Mouse (Mus musculus) lung, postnatal 0 days (tissue): ENCODE data around the gene Gm11444. TPM values are rescaled to one million over a fixed set of nuclear protein-coding genes. Genes with fewer than 3 reads are reported as not detected.
A peak's percentile ranks its signal among the peaks of the same experiment; 100 is the strongest.

Experiments used
- ATAC-seq: fragments of 200-750 bp; cut with Nextera tagmentation; 2 replicates; pipeline ENCODE4 v1.8.0; 2017; ENCODE audit warnings: moderate library complexity
- DNase-seq: peaks from one replicate; pipeline ENCODE4 v3.0.0-alpha.2; 2016; ENCODE audit warnings: low spot score
- H3K27ac ChIP-seq: fragments of 300-500 bp; sonication (generic); 2 replicates; pipeline ENCODE4 v1.5.1; 2014; ENCODE audit warnings: antibody characterized with exemption, mild to moderate bottlenecking, low read length, mixed read lengths
- H3K27me3 ChIP-seq: fragments of 300-500 bp; sonication (generic); replicated peaks from 2 replicates; pipeline ENCODE4 v1.6.1; 2014; ENCODE audit warnings: low read length, mixed read lengths; ENCODE audit not compliant: insufficient read depth
- H3K36me3 ChIP-seq: fragments of 300-500 bp; sonication (generic); 2 replicates; pipeline ENCODE4 v1.6.1; 2014; ENCODE audit warnings: low read length, mixed read lengths; ENCODE audit not compliant: insufficient read depth
- H3K4me1 ChIP-seq: fragments of 300-500 bp; sonication (generic); 2 replicates; pipeline ENCODE4 v1.6.1; 2014; ENCODE audit warnings: antibody characterized with exemption, low read depth, low read length, mixed read lengths; ENCODE audit not compliant: insufficient read depth
- H3K4me2 ChIP-seq: fragments of 300-500 bp; sonication (generic); replicated peaks from 2 replicates; pipeline ENCODE4 v1.6.1; 2014; ENCODE audit warnings: low read depth, mild to moderate bottlenecking, low read length, moderate library complexity, mixed read lengths
- H3K4me3 ChIP-seq: fragments of 300-500 bp; sonication (generic); 2 replicates; pipeline ENCODE4 v1.5.1; 2014; ENCODE audit warnings: low read depth, low read length
- H3K9ac ChIP-seq: fragments of 300-500 bp; sonication (generic); replicated peaks from 2 replicates; pipeline ENCODE4 v1.6.1; 2014; ENCODE audit warnings: low read depth, mild to moderate bottlenecking
- H3K9me3 ChIP-seq: fragments of 300-500 bp; sonication (generic); 2 replicates; pipeline ENCODE4 v1.6.1; 2016; ENCODE audit warnings: low read length, mixed read lengths
- CTCF ChIP-seq: IDR thresholded peaks from 2 replicates; pipeline ENCODE4 v1.5.1; 2016; ENCODE audit warnings: antibody characterized with exemption, mild to moderate bottlenecking
- EP300 ChIP-seq: IDR thresholded peaks from 2 replicates; pipeline ENCODE4 v1.6.1; 2016; ENCODE audit warnings: antibody characterized with exemption, mild to moderate bottlenecking, control low read depth
- WGBS: fragments of 180-500 bp; shearing (Covaris S2); extraction: QIAGEN DNeasy Blood & Tissue Kit; methylation state at CpG from one replicate; pipeline ENCODE4 v1.1.7; 2014; 5-methylcytosine and 5-hydroxymethylcytosine counted together
- polyA plus RNA-seq: library from polyadenylated mRNA; unstranded; fragments of >200 nt; fragmentation: Nextera tagmentation; extraction: Ambion mirVana; gene quantifications from 2 replicates; pipeline ENCODE4 v1.2.1, GENCODE M21; 2015

Gm11444 gene
- polyA plus RNA-seq, 1 experiment from 2014 or later: not detected

- Histone ChIP-seq H3K9me3 (no peaks in the 10 kb centered on the region), H3K4me2 (no peak overlapping the region), H3K27me3 (no peaks in the 10 kb centered on the region), H3K4me1 (no peaks in the 10 kb centered on the region), H3K9ac (no peak overlapping the region), H3K27ac (no peak overlapping the region), H3K36me3 (no peaks in the 10 kb centered on the region), H3K4me3 (no peak overlapping the region)
- no peak for ATAC-seq
- no peak for TF ChIP-seq EP300
- no peak for TF ChIP-seq CTCF
- DNase-seq: no peak
- 44% methylated on average over 3 of the region's 3 CpGs for WGBS
These were observed 31.7 kb downstream of the Gm11444 start for GRCm38 (mm10) chr11:85818401-85818800.

- H3K4me1 ChIP-seq: no peaks in the 10 kb centered on the region
- no peak overlapping the region for H3K4me3 ChIP-seq
- ATAC-seq: no peak
- H3K27me3 ChIP-seq: no peaks in the 10 kb centered on the region
- no peak overlapping the region for H3K27ac ChIP-seq
- TF ChIP-seq EP300 (no peak), CTCF (no peak)
- H3K9me3 ChIP-seq: no peaks in the 10 kb centered on the region
- 85% methylated on average over 5 of the region's 5 CpGs for WGBS
- no peak overlapping the region for H3K4me2 ChIP-seq
- no peaks in the 10 kb centered on the region for H3K36me3 ChIP-seq
- DNase-seq: no peak
- no peak overlapping the region for H3K9ac ChIP-seq
These were observed 33.7 kb downstream of the Gm11444 start for GRCm38 (mm10) chr11:85816471-85816870.

- Histone ChIP-seq H3K4me3 (no peak overlapping the region), H3K4me2 (no peak overlapping the region), H3K9me3 (no peaks in the 10 kb centered on the region), H3K4me1 (peaks cover 5% of the 10 kb centered on the region; the same call in 1 of the 2 replicates), H3K9ac (no peak overlapping the region), H3K27ac (no peak overlapping the region), H3K36me3 (no peaks in the 10 kb centered on the region), H3K27me3 (no peaks in the 10 kb centered on the region)
- WGBS: 47% methylated on average over 4 of the region's 4 CpGs
- no peak for ATAC-seq
- no peak for TF ChIP-seq EP300
- TF ChIP-seq CTCF: no peak
- no peak for DNase-seq
These were observed 35.5 kb downstream of the Gm11444 start for GRCm38 (mm10) chr11:85814678-85815077.

- 72% methylated on average over 12 of the region's 12 CpGs for WGBS
- ATAC-seq (peak; percentile 47), DNase-seq (peak; percentile 53)
- Histone ChIP-seq H3K27me3 (no peaks in the 10 kb centered on the region), H3K4me3 (no peak overlapping the region), H3K36me3 (no peaks in the 10 kb centered on the region), H3K9ac (no peak overlapping the region), H3K9me3 (no peaks in the 10 kb centered on the region), H3K27ac (no peak overlapping the region), H3K4me2 (no peak overlapping the region), H3K4me1 (peaks cover 5% of the 10 kb centered on the region; the same call in 1 of the 2 replicates)
- TF ChIP-seq CTCF: no peak
- TF ChIP-seq EP300: no peak
These were observed 37.7 kb downstream of the Gm11444 start for GRCm38 (mm10) chr11:85812201-85812966.

GRCm38 (mm10) chr11:85811676-85812075, 38.5 kb downstream of the Gm11444 start:
- 90% methylated on average over 5 of the region's 5 CpGs for WGBS
- no peak overlapping the region for H3K9ac ChIP-seq
- H3K4me2 ChIP-seq: no peak overlapping the region
- peaks cover 5% of the 10 kb centered on the region; the same call in 1 of the 2 replicates for H3K4me1 ChIP-seq
- no peak for DNase-seq
- no peak overlapping the region for H3K4me3 ChIP-seq
- no peak for TF ChIP-seq EP300
- TF ChIP-seq CTCF: no peak
- no peaks in the 10 kb centered on the region for H3K27me3 ChIP-seq
- no peak for ATAC-seq
- no peak overlapping the region for H3K27ac ChIP-seq
- H3K36me3 ChIP-seq: no peaks in the 10 kb centered on the region
- H3K9me3 ChIP-seq: no peaks in the 10 kb centered on the region

GRCm38 (mm10) chr11:85811229-85811628, 38.9 kb downstream of the Gm11444 start:
- TF ChIP-seq EP300 (no peak), CTCF (no peak)
- H3K27me3 ChIP-seq: no peaks in the 10 kb centered on the region

More at GRCm38 (mm10) chr11:85811229-85811628, 38.9 kb downstream of the Gm11444 start:
- H3K36me3 ChIP-seq: no peaks in the 10 kb centered on the region
- DNase-seq (no peak), ATAC-seq (no peak)
- no peak overlapping the region for H3K27ac ChIP-seq
- no peak overlapping the region for H3K4me3 ChIP-seq
- peaks cover 5% of the 10 kb centered on the region; the same call in 1 of the 2 replicates for H3K4me1 ChIP-seq
- no peak overlapping the region for H3K9ac ChIP-seq
- H3K9me3 ChIP-seq: no peaks in the 10 kb centered on the region
- H3K4me2 ChIP-seq: no peak overlapping the region
- 41% methylated on average over 4 of the region's 4 CpGs for WGBS
